13 mouse cellular contexts compared by ENCODE assay signal in genomic region chr11:53792986-53793385, GRCm38 (mm10). TPM values are rescaled to one million over a fixed set of nuclear protein-coding genes. Genes with fewer than 3 reads are reported as not detected.
DNase-seq lines count a peak whose midpoint lies in the region; ATAC-seq and TF ChIP-seq lines count a peak whose summit lies in the region.
"Had no signal": no experiment of that assay in that cellular context is flagged by ENCODE, and none has a peak within 500 bp of the region (broad histone marks: within the 10 kb centered on the region; RNA-seq: fewer than 3 reads in every experiment).

No protein-coding gene starts in this region.

- no peaks in the 10 kb centered on the region for H3K27me3 ChIP-seq in liver, postnatal 0 days (ENCODE audit: insufficient read depth, low read length)
- no peaks in the 10 kb centered on the region for H3K27me3 ChIP-seq in liver, embryonic 12.5 days (replicated peaks)
- H3K27me3 ChIP-seq in embryonic facial prominence, embryonic 14.5 days (replicated peaks; ENCODE audit: control insufficient read depth, insufficient read depth, low read length), result no peaks in the 10 kb centered on the region
- H3K27me3 ChIP-seq: limb, embryonic 15.5 days had no signal

- no peak for TF ChIP-seq EP300 in liver, postnatal 0 days (IDR thresholded peaks at IDR 0.05; ENCODE audit: low read depth)

- 88% methylated on average over 3 of the region's 3 CpGs for WGBS in liver, postnatal 0 days (ENCODE audit: insufficient replicate concordance)
- 79% methylated on average over 3 of the region's 3 CpGs for WGBS in liver, embryonic 12.5 days (ENCODE audit: insufficient replicate concordance)
- 34% methylated on average over 3 of the region's 3 CpGs for WGBS in embryonic facial prominence, embryonic 14.5 days

- TF ChIP-seq CTCF in liver, postnatal 0 days (IDR thresholded peaks at IDR 0.05; ENCODE audit: low read depth), result no peak

- peaks cover 60% of the 10 kb centered on the region for H3K4me1 ChIP-seq in liver, postnatal 0 days (ENCODE audit: insufficient read depth)
- peaks cover 59% of the 10 kb centered on the region for H3K4me1 ChIP-seq in liver, embryonic 12.5 days
- H3K4me1 ChIP-seq in embryonic facial prominence, embryonic 14.5 days (ENCODE audit: control insufficient read depth, insufficient read depth, low read length), result peaks cover 16% of the 10 kb centered on the region

- DNase-seq in cerebellum, postnatal 14 days, result peak; percentile 28 to 47
- DNase-seq in cerebellum, postnatal 36 days, result no peak
- no peak for DNase-seq in liver, postnatal 0 days
- DNase-seq in embryonic facial prominence, embryonic 14.5 days (ENCODE audit: low spot score), result peak; percentile 82
- DNase-seq in left cerebral cortex, postnatal 4 days, result peak; percentile 59
- no peak for DNase-seq in B cell, adult 2 months
- no peak for DNase-seq in spleen, adult 18-20 months

- no peak overlapping the region for H3K9ac ChIP-seq in liver, postnatal 0 days (replicated peaks)
- H3K9ac ChIP-seq in liver, embryonic 12.5 days, result no peak overlapping the region
- no peak overlapping the region for H3K9ac ChIP-seq in embryonic facial prominence, embryonic 14.5 days (ENCODE audit: low read depth, low read length)
- H3K9ac ChIP-seq: limb, embryonic 15.5 days had no signal

- H3K4me2 ChIP-seq in liver, postnatal 0 days (ENCODE audit: low read depth, low read length), result no peak overlapping the region
- no peak overlapping the region for H3K4me2 ChIP-seq in liver, embryonic 12.5 days
- H3K4me2 ChIP-seq in embryonic facial prominence, embryonic 14.5 days (ENCODE audit: low read depth, low read length), result no peak overlapping the region
- H3K4me2 ChIP-seq: limb, embryonic 15.5 days had no signal

- H3K27ac ChIP-seq in liver, postnatal 0 days (ENCODE audit: low read depth), result peak overlapping the region; percentile 98
- no peak overlapping the region for H3K27ac ChIP-seq in liver, embryonic 12.5 days
- H3K27ac ChIP-seq in embryonic facial prominence, embryonic 14.5 days (replicated peaks; ENCODE audit: low read depth, low read length), result peak overlapping the region; percentile 1; the same call in 1 of the 2 replicates
- H3K27ac ChIP-seq: limb, embryonic 15.5 days; midbrain, embryonic 10.5 days had no signal

- no peaks in the 10 kb centered on the region for H3K9me3 ChIP-seq in liver, postnatal 0 days (ENCODE audit: low read length)
- no peaks in the 10 kb centered on the region for H3K9me3 ChIP-seq in liver, embryonic 12.5 days (replicated peaks)
- no peaks in the 10 kb centered on the region for H3K9me3 ChIP-seq in embryonic facial prominence, embryonic 14.5 days (ENCODE audit: control insufficient read depth, low read length)
- H3K9me3 ChIP-seq: limb, embryonic 15.5 days; midbrain, embryonic 10.5 days had no signal

- intact Hi-C loops in left cerebral cortex, postnatal 4 days (cut with DNase I), result no loop called here

- no peak overlapping the region for H3K4me3 ChIP-seq in liver, postnatal 0 days (ENCODE audit: low read depth, low read length)
- H3K4me3 ChIP-seq in liver, embryonic 12.5 days, result no peak overlapping the region
- H3K4me3 ChIP-seq in embryonic facial prominence, embryonic 14.5 days (ENCODE audit: low read depth, low read length), result no peak overlapping the region
- H3K4me3 ChIP-seq: limb, embryonic 15.5 days; midbrain, embryonic 10.5 days had no signal

- no peaks in the 10 kb centered on the region for H3K36me3 ChIP-seq in liver, postnatal 0 days (replicated peaks; ENCODE audit: insufficient read depth, low read length)
- no peaks in the 10 kb centered on the region for H3K36me3 ChIP-seq in liver, embryonic 12.5 days
- no peaks in the 10 kb centered on the region for H3K36me3 ChIP-seq in embryonic facial prominence, embryonic 14.5 days (ENCODE audit: control insufficient read depth, insufficient read depth, low read length)
- H3K36me3 ChIP-seq: limb, embryonic 15.5 days; midbrain, embryonic 10.5 days had no signal

- ATAC-seq in liver, postnatal 0 days, result no peak
- ATAC-seq in liver, embryonic 12.5 days, result no peak
- 0 out of 2 replicates have a peak, but pooled peaks have one; percentile 21 for ATAC-seq in embryonic facial prominence, embryonic 14.5 days (ENCODE audit: low read depth)
- ATAC-seq: forebrain, embryonic 16.5 days; intestine, postnatal 0 days had no signal

RNA-seq across cellular contexts. Expression of gene Gm17334, which starts 20.0 kb away (rescaled TPM):
- 0.12 and 0.23 TPM in 2 replicates for polyA plus RNA-seq in liver, postnatal 0 days (2015; fragmentation: Nextera tagmentation; extraction: Ambion mirVana)
- 0.13 TPM in 1 of 2 replicates, not detected in the other for polyA plus RNA-seq in liver, embryonic 12.5 days (2016; fragmentation: Nextera tagmentation; extraction: Ambion mirVana)
- polyA plus RNA-seq in embryonic facial prominence, embryonic 14.5 days (2014; fragmentation: Nextera tagmentation; extraction: Ambion mirVana), result 0.19 TPM in 1 of 2 replicates, not detected in the other
- not detected for total RNA-seq in left cerebral cortex, postnatal 4 days (2021)
- polyA plus RNA-seq: midbrain, embryonic 10.5 days; neural tube, embryonic 14.5 days had no signal

RNA-seq across cellular contexts. Expression of gene Irf1, which starts 23.2 kb away (rescaled TPM):
- 22.0 and 24.5 TPM in 2 replicates for polyA plus RNA-seq in liver, postnatal 0 days (2015; fragmentation: Nextera tagmentation; extraction: Ambion mirVana)
- 7.3 and 7.5 TPM in 2 replicates for polyA plus RNA-seq in liver, embryonic 12.5 days (2016; fragmentation: Nextera tagmentation; extraction: Ambion mirVana)
- polyA plus RNA-seq in embryonic facial prominence, embryonic 14.5 days (2014; fragmentation: Nextera tagmentation; extraction: Ambion mirVana), result 13.2 and 13.9 TPM in 2 replicates
- total RNA-seq in left cerebral cortex, postnatal 4 days (2021), result 1 to 10 TPM; 2.9 to 4.2 TPM

Comparison
In these comparisons a context has a peak if more than half of its experiments do, and no peak if none do; other contexts are left out.
1. DNase-seq: peak in cerebellum, postnatal 14 days (2 of 2), embryonic facial prominence, embryonic 14.5 days (single experiment) and left cerebral cortex, postnatal 4 days (single experiment); none in cerebellum, postnatal 36 days (0 of 2), liver, postnatal 0 days (single experiment), B cell, adult 2 months (0 of 2) and spleen, adult 18-20 months (0 of 2).